Mouse (Mus musculus): ENCODE data around the gene Lilra5.
"Not testable (repeated sequence)": the region's sequence is repeated elsewhere in the genome, so short reads cannot be mapped to it uniquely, and the experiment has no call there.

Lilra5 gene

DNA sequence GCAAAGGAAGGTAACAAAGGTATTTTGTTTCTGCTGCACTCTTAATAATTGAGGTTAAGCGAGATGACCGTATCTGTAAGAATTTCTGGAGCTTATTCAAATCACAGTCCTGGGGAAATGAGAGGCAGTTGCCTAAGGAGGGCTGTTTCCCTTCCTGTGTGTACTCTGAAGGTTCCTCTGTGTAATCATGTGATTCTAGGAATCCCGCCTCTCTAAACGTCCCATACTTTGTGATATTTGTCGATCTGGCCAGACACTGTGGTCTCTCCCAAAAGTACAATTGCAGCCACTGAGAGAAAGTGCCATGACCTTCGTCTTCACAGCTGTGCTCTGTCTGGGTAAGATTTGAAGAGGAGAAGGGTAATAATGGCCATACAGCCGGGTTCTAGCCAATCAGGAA is at the start of gene Lilra5:
TSS of gene Lilra5 (plus strand) at position 301 of the 400 bp plus-strand sequence.
- DNase-seq (ENCODE audit: low spot score): no peak

DNA sequence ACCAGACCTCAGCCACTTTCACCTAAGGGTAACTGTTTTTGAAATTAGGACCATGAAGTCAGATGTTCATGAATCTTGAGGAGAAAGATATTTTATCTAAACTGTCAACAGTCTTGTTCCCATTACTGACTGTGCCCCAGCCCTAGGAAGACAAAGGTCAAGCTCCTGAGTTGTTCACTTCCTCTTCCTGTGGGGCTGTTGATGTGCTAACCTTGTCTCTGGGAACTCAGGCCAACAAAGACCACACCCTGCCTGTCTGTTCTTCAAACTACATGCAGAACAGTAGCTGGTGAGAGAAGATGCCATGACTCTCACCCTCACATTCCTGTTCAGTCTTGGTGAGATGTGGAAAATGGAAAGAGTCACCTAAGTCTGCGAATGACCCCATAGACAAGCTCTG is 30.4 kb upstream of the Lilra5 start:
- DNase-seq (ENCODE audit: low spot score): no peak

- no peak for DNase-seq (ENCODE audit: low spot score)
Observed at GRCm38 (mm10) chr7:4208626-4209025, 28.9 kb upstream of the Lilra5 start.

GRCm38 (mm10) chr7:4213436-4213835 is 24.1 kb upstream of the Lilra5 start:
- DNase-seq (ENCODE audit: low spot score): not testable (repeated sequence)

GRCm38 (mm10) chr7:4215396-4215795 is 22.2 kb upstream of the Lilra5 start:
- DNase-seq (ENCODE audit: low spot score): no peak

DNA sequence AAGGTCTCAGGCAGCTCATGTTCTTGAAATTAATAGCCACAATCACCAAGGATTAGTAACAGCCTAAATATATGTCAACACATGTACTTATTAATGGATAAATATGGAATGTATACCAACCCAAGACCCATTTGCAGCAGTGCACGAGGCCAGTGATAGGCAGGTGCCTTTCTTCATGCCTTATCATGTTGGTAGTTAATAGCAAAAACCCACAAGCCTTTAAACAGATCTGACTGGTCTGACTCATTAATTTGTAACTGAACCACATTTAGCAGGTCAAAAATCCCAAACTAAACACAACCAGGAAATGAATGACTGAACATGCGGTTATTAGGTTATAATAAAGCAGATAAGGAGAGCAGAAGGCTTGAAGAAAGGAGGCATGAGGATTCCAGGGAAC is 21.7 kb upstream of the Lilra5 start:
- no peak for DNase-seq (ENCODE audit: low spot score)

DNA sequence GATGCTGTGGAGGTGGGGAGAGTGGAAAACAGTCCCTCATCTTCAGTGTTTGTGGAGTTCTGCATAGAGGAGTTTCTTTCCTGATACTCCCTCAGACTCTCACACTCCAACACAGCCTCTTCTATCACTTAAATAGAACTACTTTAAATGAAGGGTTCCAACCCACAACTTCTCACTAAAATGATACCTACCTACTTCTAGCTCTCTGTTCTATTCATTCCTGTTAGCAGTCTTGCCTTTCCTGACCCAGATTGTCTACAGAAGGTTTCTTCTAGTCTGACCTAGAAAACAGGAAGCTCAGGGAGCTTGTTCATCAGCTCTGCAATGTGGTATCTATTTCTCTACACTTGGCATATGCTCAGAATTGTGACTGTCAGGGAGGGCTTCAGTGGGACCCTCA is 2.0 kb upstream of the Lilra5 start:
- DNase-seq (ENCODE audit: low spot score): no peak

- DNase-seq (ENCODE audit: low spot score): no peak
Observed at GRCm38 (mm10) chr7:4239038-4239721, 1.6 kb downstream of the Lilra5 start.

GRCm38 (mm10) chr7:4251211-4251610 is 13.7 kb downstream of the Lilra5 start:
- not testable (repeated sequence) for DNase-seq (ENCODE audit: low spot score)

GRCm38 (mm10) chr7:4256060-4256459 is 18.5 kb downstream of the Lilra5 start:
- not testable (repeated sequence) for DNase-seq (ENCODE audit: low spot score)

GRCm38 (mm10) chr7:4260521-4260920 is 23.0 kb downstream of the Lilra5 start:
- DNase-seq (ENCODE audit: low spot score): not testable (repeated sequence)

GRCm38 (mm10) chr7:4272106-4272505 is 34.6 kb downstream of the Lilra5 start:
- not testable (repeated sequence) for DNase-seq (ENCODE audit: low spot score)

DNA sequence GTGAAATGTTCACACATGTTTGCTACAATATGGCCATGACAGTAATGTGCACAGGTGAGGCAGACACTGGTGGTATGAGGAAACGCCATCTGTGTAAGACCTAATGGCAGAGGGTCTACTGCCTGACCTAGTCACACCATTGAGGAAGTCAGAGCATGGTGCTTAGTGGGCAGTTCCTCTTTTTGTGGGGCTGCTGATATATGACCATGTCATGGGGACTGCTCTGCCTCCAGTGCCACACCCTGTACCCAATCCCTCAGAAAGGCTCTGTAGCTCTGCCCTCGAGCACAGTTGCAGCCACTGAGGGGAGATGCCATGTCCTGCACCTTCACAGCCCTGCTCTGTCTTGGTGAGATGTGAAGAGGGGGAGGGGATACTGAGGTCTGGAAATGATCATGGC is 36.3 kb downstream of the Lilra5 start:
- not testable (repeated sequence) for DNase-seq (ENCODE audit: low spot score)

DNA sequence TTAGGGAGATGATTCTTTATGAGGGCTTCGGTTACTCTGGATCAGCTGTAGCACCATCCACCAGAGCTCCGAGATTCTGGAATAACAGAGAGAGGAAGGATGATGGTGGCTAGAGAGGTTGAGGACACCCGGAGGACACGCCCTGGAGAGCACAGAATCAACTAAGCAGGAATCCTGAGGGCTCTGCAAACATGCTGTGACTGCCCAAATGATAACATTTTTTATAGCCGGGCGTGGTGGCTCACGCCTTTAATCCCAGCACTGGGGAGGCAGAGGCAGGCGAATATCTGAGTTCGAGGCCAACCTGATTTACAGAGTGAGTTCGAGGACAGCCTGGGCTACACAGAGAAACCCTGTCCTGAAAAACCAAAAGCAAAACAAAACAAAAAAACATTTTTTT is 37.9 kb downstream of the Lilra5 start:
- DNase-seq (ENCODE audit: low spot score): not testable (repeated sequence)

GRCm38 (mm10) chr7:4292638-4293037 is 55.1 kb downstream of the Lilra5 start:
- no peak for DNase-seq (ENCODE audit: low spot score)
